Mouse (Mus musculus) CD8-positive naive resting alpha-beta T cell, adult 2 months (primary cell): ENCODE results near the gene Rap1a.

Experiments
- DNase-seq, 2 experiments: peaks; one replicate each; pipeline ENCODE4 v3.0.0; 2022; ENCODE audit warnings: low read depth in 2 of 2, low spot score in 2 of 2

Gene Rap1a

DNA sequence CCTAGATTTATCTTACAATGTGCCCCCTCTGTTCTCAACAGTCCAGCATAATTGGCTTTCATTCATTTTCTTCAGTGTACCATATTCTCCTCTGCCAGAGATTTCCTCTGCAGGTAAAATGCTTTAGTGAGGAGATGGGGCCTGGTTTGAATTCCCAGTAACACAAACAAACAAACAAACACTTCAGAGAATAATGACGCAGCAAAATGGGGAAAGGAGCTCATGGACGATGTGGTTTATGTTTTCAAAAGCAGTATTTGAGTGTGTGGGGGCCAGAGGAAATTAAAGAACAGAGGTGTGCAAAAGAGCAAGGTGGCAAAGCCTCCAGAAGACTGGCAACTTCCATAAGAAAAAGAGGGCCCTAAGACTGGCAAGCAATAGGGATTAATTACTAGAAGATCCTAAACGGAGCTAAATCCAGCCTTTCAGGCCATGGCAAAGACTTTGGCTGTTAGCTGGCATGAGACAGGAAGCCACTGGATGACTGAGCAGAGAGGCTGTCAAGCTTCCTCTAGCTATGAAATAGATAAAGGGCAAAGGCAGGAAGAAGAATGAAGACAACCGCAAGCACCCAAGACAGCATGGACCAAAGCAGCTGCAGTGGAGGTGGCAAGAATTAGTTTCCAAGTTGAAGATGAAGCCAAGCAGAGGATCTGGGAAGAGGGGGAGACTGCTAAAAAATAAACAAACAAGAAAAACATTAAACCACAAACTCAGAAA, 37.8 kb downstream of the Rap1a start:
- DNase-seq: peak; percentile 36 to 52

DNA sequence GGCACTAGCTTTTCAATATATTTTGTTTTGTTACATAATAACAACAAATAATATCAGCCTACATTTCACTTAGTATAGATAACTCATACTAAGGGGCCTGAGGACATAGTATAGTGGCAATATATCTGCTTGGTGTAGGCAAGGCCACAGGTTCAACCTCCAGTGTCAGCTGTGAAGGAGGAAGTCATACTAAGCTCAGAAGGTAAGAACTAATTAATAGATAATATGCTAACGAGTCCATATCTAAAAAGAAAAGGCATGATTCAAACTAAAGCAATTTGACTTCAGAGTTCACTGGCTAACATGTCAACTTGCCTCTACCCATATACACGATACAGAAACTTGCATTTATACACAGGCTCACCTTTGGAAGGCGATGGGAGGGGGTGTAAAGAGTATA, 41.1 kb downstream of the Rap1a start:
- DNase-seq: no peak

DNA sequence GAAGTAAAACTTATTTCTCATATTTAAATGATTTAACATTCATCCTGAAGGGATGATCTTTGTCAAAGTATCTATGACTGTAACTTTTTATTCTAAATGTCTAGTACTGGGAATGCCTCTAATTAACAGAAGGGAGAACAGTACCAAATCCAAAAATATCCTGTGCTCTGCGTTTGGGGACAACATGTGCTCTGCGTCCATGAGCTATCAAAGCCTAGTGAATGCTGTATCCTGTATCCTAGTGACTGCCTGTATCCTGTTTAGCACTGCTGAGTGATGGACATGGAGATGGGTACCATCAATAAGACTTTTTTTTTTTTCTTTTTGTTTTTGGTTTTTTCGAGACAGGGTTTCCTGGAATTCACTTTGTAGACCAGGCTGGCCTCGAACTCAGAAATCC, 42.5 kb downstream of the Rap1a start:
- DNase-seq: no peak

DNA sequence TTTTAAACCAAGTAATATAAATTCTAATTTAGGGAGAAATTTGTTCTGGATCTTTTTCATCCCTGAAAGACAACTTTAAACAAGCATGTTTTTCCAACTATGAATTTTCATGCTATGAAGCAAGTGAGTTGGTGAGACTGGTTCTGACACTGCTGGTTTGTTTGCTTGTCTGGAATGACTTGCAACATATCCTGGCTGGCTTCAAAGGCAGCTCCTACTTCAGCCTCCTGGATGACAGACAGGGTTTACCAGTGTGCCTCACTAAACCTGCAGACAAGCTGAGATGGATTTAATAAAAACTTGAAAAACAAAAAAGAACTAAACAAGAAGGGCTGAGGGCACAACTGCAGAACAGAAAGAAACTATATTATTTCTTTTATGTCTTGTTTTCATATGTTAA, 43.0 kb downstream of the Rap1a start:
- no peak for DNase-seq

DNA sequence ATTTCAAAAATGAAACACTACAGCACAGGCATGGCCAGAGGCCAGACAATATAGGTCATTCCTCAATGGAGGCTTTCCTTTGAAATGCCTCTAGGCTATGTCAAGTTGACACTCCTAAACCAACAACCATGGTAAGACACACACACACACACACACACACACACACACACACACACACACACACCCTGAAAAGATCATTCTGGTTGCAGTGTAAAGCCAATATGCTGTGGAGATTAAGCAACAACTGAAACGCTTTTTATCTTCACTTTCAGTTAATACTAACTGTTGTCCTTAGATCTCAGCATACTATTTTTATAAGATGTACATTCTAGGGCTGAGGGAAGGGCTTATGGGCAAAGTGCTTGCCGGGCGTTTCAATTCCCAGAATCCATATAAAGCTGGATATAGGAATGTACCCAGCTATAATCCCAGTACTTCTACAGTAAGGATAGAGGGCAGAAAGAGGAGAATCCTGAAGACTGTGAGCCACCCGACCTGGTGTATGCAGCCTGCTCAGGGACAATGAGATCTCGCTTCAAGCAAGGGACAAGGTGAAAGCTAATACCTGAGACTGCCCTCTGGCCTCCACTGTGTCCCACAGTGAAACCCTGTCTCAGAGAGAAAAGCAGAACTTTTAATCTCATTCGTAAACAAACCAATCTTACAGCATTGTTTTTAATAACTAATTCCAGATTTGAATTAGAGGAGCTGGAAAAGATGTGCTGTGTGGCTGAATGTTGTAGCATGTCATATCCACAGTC, 43.6 kb downstream of the Rap1a start:
- DNase-seq: no peak

DNA sequence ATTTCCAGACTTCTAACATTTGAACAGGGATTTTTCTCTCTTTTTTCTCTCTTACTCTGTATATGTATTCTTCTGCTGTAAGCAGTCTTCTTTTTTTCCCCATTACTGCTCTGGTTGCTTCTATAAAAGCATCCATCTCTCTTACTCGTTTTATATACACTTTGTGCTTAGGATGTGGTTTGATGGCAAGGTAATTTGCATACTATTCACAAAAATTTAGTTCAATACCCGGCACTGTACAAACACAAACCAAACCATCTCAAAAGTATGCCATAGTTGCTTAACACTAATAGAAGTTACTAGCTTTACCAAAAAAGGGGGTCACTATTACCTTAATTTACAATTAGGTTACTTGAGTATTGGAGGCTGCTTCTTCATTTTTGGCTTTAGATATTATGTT, 44.6 kb downstream of the Rap1a start:
- no peak for DNase-seq

DNA sequence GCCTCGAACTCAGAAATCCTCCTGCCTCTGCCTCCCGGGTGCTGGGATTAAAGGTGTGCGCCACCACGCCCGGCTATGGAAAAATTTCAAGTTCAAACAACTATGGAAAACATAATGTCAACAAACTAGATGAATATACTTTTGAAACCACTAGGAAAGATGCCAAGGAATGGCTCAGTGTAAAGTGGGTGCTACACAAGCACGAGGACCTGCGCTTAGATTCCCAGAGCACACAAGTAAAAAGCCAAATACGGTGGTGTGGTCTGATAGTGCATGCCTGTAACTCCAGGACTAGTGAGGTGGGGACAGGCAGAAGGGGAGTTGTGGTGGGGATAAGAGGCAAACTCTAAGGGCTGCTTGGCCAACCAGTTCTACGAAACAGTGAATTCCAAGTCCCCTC, 46.0 kb downstream of the Rap1a start:
- DNase-seq: no peak

DNA sequence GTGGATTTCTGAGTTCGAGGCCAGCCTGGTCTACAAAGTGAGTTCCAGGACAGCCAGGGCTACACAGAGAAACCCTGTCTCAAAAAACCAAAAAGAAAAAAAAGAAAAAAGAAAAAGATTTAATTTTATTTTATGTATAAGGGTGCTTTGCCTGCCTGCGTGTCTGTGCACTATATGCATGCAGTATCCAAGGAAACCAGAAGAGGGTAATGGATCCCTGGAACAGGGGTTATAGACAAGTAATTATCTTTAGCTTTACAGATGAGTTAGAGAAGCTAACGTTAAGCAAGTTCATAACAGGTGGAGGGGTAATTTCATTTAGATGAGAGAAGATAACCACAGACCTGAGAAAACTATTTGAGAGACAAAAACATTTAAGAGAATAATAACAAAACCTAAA, 47.0 kb downstream of the Rap1a start:
- DNase-seq: no peak

DNA sequence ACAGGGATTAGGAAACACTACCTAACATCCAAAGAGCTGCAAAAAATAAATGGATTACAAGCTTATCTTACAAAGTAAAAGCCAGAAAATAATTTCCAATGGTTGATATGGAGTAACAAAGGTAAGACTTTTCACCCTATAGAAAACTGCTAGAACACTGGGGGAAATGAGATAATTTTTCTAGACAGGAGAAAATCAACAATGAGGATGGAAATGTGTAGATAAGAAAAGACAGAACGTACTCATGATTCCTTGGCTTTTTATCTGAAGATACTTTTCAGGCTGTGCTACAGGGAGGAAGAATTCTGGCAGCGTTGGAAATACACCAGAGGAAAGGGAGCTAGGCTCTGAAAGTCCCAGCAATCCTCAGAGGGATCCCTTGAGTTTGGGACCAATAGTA, 50.3 kb downstream of the Rap1a start:
- DNase-seq: no peak

DNA sequence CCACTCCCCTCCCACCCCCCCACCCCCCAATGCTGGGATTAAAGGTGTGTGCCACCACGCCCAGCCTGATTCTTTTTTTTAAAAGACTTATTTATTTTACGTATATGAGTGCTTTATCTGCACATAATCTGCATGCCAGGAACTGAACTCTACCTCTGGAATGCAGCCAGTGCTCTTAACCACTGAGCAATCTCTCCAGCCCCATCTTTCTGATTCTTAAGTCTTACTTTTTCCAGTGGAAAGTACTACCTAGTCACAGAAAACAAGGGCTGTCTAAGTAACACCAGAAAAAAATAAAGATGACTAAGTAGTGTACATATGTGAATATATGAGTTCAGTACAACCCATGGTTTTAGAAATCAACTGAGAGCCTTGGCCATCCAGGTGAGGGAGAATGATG, 54.6 kb downstream of the Rap1a start:
- no peak for DNase-seq

DNA sequence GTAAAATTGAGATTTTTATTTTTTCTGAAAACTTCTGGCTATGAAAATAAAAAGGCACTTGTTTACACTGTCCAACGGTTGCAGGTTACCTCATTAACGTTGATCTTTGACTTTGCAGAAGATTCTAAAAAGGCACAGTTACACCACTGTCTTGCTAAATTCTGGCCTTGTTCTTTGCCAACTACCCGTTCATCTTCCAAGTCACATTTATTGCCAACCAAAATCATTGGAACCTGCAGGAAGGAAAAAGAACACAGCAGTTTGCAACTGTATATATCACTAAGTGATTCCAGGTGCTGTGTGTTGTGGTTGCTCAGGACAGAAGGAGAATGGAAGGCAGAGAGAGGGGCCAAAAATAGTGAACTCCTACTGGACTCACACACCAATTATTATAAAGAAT, 63.5 kb downstream of the Rap1a start:
- DNase-seq: no peak

DNA sequence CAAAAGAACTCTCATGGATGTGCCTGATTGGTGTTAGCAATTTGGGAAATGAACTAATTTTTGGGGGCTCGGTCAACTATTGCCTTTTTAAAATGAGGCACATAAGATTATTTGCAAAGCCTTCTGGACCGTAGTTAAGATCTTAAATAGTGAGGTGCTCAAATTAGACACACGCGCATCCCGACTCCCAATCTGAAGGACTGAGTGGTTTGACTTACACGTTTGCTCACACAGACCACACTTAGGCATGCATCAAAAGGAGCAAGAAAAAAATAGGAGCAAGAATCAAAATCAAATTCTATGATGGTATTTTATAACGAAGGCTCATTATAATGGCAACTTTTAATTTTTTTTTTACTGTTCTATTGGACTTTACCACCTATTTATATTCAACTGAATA, 64.1 kb downstream of the Rap1a start:
- no peak for DNase-seq

DNA sequence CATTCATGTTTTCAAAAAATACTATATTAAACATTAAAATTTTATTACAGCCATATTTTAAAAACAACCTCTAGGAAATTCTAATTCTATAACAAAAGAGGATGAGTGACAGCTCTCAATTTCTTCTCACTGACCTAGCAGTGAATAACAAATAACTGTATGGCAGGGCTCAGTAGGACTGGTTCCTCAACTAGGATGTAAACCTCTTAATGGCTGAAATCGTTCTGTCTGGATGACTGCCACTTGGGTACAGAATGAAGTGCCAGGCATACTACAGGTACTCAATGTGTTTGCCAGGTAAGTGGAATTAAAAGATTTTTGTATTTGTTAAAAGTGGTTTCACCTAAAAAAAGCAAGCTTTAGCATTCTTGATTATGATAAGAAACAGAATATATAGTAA, 65.0 kb downstream of the Rap1a start:
- no peak for DNase-seq

DNA sequence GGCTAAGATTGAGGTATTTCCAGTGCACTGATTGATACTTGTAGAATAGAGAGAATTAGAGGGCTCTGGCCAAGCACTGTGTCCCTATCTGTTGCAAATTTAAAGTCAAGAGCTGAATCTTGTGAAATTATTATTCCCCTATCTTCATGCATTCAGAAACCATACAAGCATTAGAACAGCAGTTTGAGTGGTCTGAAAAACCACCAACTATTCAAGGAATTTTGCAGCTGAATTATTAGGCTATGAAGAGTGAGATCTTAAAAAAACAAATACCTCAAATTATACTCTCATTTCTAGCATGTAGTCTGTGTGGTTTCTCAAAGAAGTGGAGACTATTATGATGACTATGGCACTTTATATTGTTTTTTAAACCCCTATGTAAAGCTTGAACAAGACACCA, 65.9 kb downstream of the Rap1a start:
- no peak for DNase-seq

DNA sequence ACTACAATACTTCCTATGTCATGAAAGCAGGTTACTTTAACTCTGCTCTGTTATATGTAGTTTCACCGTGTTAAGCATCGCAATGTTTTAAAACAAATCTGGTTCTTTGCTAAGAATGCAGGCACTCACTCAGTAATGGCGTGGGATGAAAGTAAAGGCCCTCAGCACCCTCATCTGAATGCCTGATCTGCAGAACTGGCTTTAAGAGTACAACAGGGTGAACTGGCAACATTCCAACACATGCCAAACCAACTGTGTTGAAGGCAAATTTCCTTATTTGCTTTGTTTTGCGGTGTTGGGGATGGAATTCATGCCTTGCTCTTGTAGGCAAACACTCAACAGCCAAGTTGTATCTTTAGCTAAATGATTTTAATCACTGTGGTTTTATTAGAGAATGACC, 67.6 kb downstream of the Rap1a start:
- no peak for DNase-seq

DNA sequence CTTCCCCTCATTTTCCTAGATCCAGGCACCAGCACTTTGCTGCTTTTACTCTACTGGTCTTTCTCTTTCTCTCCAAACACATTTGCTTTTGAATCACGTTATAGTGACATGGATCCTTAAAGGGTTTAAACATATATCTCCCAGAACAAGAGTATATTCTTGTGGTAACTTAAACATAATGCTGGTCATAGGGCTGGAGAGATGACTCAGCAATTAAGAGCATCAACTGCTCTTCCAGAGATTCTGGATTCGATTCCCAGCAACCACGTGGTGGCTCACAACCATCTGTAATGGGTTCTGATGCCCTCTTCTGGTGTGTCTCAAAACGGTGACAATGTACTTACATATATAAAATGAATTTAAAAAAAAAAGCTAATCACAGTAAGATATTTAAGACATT, 68.8 kb downstream of the Rap1a start:
- no peak for DNase-seq

DNA sequence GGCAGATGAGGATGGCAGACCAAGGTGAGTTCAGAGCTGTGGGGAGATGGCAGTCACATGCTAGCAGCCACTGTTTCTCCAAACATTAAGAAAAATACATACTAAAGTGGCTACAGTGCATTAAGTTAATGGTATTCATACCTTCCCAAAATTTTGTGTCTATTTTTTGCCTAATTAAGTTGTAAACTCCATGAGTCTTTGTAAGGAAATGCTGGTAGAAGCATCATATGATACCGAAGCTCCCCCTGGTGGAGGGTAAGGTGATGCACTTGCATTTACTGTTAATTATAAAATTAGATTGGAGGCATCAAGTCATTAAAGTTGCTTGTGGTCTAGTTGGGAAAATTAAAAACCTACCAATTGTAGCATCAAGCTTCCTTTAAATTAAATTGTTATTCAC, 75.1 kb downstream of the Rap1a start:
- DNase-seq: peak; percentile 34 to 57

DNA sequence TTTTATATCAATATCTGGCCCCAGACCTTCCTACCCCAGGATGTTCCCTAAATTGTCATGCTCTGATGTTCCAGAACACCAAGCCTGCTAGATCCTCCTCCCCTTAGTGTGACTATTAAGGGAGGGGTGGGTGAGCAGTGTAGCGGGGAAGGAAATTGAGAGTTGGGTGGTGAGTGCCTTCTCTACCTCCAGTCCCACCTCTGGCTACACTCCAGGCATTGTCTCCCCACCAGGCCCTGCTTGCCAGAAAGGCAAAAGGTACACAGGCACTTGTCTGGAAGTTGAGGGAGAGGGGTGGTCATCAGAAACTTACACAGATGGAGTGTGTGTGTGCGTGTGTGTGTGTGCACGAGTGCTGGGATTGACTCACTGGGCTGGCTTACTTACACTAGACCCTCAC, 78.6 kb downstream of the Rap1a start:
- DNase-seq: no peak

DNA sequence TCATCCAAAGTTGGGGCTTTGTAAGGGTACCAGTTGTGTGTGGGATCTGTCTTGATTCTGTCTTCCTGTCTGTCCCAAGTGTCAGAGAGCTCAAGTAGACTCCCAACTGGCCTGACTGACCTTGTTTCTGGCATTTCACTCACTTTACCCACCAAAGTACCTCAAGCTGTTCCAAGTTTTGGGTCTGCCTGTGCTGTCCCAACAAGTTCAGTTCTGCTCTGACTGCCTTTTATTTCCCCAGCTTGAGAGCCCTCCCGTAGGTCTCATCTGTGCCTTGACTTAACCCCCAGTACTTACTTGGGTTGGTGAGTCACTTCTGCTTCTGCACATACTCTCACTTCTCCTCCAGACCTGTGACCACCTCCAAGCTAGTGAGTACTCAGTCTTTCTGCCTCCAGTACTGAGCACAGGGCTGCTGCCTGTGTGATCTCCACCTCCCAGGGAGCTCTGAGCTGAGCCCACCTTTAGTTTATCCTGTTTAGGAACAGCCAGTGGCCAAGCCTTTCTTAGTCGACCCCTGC, 79.4 kb downstream of the Rap1a start:
- DNase-seq: no peak

DNA sequence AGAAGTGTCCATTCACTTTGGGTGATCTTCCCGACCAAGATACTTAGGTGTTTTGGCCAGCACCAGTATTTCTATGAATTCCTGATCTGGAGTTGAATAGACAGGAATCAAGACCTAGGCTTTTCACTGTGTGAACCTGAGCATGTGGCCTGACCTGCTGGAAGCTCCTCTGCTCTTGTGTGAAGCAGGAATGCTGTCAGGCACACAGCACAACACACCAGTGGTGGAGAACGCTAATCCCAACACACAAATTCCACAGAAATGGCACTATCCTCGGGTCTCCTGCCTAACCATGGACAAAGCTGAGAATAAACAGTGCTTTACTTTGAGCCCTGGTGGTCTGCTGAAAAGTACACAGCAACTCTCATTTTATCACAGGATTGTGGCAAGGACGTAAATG, 80.6 kb downstream of the Rap1a start:
- no peak for DNase-seq

DNA sequence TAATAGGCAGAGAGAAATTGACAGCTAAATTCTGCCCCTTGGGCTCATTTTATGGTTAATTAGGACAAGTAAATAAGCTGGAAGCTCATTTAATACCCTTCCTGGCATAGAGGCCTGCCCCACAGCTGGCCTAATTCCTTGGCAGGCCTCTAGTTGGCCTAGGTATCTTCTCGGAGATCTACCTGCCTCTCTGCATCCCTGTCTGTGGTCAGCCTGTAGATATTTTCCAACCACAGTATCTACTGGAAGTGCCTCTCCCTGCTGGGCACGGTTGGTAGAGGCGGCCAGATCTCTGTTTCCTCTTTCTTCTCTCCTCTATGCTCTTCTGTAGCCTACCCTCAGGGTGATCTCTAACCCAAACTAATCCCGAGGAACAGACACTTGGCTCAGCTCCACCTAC, 81.2 kb downstream of the Rap1a start:
- DNase-seq: no peak

DNA sequence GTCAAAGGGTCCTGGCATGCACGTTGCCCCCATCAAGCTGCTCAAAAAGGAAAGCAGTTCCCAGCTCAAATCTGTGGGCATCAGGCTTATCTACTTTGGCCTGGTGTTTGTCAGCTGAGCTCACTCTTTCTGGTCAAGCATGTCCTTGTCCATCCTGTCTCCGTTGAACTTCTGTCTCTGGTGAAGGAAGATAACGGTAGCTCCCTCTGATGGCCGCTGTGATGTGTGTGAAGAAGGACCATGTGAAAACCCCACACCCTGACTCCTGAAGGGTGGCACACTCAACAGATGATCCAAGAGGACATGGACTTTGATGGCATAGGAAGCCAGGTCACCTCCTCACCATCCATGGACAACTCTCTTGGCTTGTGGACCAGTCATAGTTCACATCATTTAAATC, 82.4 kb downstream of the Rap1a start:
- no peak for DNase-seq
